Comparison of ENCODE assay signal across 16 mouse cellular contexts in genomic region chr2:171693526-171693925, GRCm38 (mm10).
"Had no signal": no experiment of that assay in that cellular context is flagged by ENCODE, and none has a peak within 500 bp of the region (broad histone marks: within the 10 kb centered on the region; RNA-seq: fewer than 3 reads in every experiment).

No protein-coding gene starts in this region.

- DNase-seq: heart, postnatal 10 days; heart, postnatal 14 days; heart, postnatal 36 days; heart, postnatal 4 days; kidney, adult 11 months; kidney, adult 18-20 months; kidney, adult 2 months; kidney, adult 8-10 months; kidney, adult 9 months; kidney, postnatal 10 days; kidney, postnatal 14 days; kidney, postnatal 25 days; kidney, postnatal 36 days; kidney, postnatal 4 days; layer of hippocampus, adult 9-11 months; layer of hippocampus, postnatal 36 days had no signal
